Mouse (Mus musculus) thymus, postnatal 0 days (tissue): ENCODE data around the gene Nme8. TPM values are rescaled to one million over a fixed set of nuclear protein-coding genes. Genes with fewer than 3 reads are reported as not detected.

Experiments
- DNase-seq: peaks from one replicate; pipeline ENCODE4 v3.0.0-alpha.2; 2015; ENCODE audit warnings: low spot score
- polyA plus RNA-seq: library from polyadenylated mRNA; unstranded; fragments of >200 nt; fragmentation: Nextera tagmentation; extraction: Ambion mirVana; gene quantifications from 2 replicates; pipeline ENCODE4 v1.2.1, GENCODE M21; 2015

Gene Nme8
- polyA plus RNA-seq, result not detected in 2 replicates

- no peak for DNase-seq
Measured at GRCm38 (mm10) chr13:19697790-19698189, at the start of gene Nme8. TSS of gene Nme8 (minus strand) at chr13:19697794.

GRCm38 (mm10) chr13:19745741-19746140 is 48.1 kb upstream of the Nme8 start:
- DNase-seq, result no peak

GRCm38 (mm10) chr13:19744536-19744935 is 46.9 kb upstream of the Nme8 start:
- no peak for DNase-seq

GRCm38 (mm10) chr13:19734597-19734996 is 37.0 kb upstream of the Nme8 start:
- no peak for DNase-seq

GRCm38 (mm10) chr13:19730826-19731225 is 33.2 kb upstream of the Nme8 start:
- no peak for DNase-seq

- DNase-seq, result no peak
Measured at GRCm38 (mm10) chr13:19718954-19719353, 21.4 kb upstream of the Nme8 start.

GRCm38 (mm10) chr13:19717201-19717600 is 19.6 kb upstream of the Nme8 start:
- no peak for DNase-seq

- DNase-seq, result no peak
Measured at GRCm38 (mm10) chr13:19703806-19704205, 6.2 kb upstream of the Nme8 start.

- DNase-seq, result no peak
Measured at GRCm38 (mm10) chr13:19701443-19702078, 4.0 kb upstream of the Nme8 start.

- no peak for DNase-seq
Measured at GRCm38 (mm10) chr13:19700733-19701442, 3.3 kb upstream of the Nme8 start.

- DNase-seq, result peak; percentile 40
Measured at GRCm38 (mm10) chr13:19698524-19699173, 1.1 kb upstream of the Nme8 start.

- no peak for DNase-seq
Measured at GRCm38 (mm10) chr13:19690417-19690816, 7.2 kb downstream of the Nme8 start.

- DNase-seq, result no peak
Measured at GRCm38 (mm10) chr13:19689971-19690370, 7.6 kb downstream of the Nme8 start.

- peak; percentile 15 for DNase-seq
Measured at GRCm38 (mm10) chr13:19684007-19684406, 13.6 kb downstream of the Nme8 start.

- DNase-seq, result no peak
Measured at GRCm38 (mm10) chr13:19682879-19683640, 14.5 kb downstream of the Nme8 start.

- DNase-seq, result no peak
Measured at GRCm38 (mm10) chr13:19674601-19675000, 23.0 kb downstream of the Nme8 start.

- no peak for DNase-seq
Measured at GRCm38 (mm10) chr13:19674025-19674424, 23.6 kb downstream of the Nme8 start.

GRCm38 (mm10) chr13:19668355-19669140 is 29.0 kb downstream of the Nme8 start:
- no peak for DNase-seq

- no peak for DNase-seq
Measured at GRCm38 (mm10) chr13:19652405-19652804, 45.2 kb downstream of the Nme8 start.

GRCm38 (mm10) chr13:19649824-19650223 is 47.8 kb downstream of the Nme8 start:
- DNase-seq, result no peak

- no peak for DNase-seq
Measured at GRCm38 (mm10) chr13:19644225-19644624, 53.4 kb downstream of the Nme8 start.
